Mouse (Mus musculus) frontal cortex, postnatal 36 days (tissue): ENCODE results near the gene Rexo4.

Source experiments
- DNase-seq, 2 experiments: peaks; one replicate each; pipeline ENCODE4 v3.0.0; 2022; ENCODE audit warnings: low spot score in 2 of 2

Gene Rexo4

DNA sequence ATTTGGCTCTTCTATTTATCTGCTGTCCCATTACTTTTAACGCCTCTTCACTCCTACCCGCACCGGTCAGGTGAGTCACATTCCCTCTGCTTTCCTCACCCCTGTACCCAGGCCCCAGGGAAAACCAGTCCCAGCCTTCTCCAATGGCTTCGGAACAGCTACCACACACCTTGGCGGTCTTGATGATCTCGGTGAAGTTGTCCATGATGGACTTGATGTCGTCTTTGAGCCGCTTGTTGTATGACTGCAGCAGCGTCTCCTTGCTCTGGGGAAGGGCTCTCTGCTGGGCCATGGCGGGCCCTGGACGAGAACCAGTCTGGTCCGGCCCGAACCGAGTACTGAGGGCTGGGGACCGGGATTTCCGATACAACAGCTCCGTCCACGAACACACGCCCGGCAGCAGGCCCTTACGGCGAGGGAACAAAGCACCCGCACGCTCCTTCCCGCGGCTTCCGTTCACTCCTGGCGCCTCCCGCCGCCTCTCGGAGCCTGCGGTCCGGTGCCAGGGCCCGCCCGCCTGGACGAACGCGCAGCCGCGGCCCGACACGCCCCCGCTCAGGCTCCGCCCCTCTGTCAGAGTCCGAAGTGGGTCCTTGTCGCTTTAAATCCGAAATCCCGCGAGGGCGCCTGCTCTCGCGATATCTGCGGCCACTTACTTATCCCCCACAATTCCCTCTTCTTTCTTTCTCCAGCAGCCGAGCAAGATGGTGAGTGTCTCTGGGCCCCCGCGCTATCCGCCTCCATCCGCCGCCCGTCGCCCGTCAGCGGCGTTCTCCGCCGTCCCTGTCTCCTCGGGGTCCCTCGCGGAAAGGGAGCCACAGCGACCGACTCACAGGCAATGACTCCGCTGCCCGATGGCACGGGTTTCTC lies 53.8 kb downstream of the Rexo4 start, which contains the start of the genes Med22 and Rpl7a:
Gene Med22, minus strand, starts transcription at position 554 of the 870 bp plus-strand sequence.
Gene Rpl7a, plus strand, starts transcription at position 641 of the 870 bp plus-strand sequence.
- peak; percentile 99 for DNase-seq

DNA sequence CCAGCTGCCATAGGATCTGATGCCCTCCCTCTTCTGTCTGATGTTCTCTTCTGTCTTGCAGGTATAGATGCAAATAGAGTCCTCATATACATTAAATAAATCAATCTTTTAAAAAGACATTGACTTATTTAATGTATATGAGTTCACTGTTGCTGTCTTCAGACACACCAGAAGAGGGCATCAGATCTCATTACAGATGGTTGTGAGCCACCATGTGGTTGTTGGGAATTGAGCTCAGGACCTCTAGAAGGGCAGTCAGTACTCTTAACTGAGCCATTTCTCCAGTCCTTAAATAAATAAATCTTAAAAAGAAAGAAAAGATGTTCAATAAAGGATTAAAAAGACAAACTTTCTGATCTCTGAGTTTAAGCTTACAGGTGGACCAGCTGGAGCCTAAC lies 54.8 kb downstream of the Rexo4 start:
- no peak for DNase-seq

DNA sequence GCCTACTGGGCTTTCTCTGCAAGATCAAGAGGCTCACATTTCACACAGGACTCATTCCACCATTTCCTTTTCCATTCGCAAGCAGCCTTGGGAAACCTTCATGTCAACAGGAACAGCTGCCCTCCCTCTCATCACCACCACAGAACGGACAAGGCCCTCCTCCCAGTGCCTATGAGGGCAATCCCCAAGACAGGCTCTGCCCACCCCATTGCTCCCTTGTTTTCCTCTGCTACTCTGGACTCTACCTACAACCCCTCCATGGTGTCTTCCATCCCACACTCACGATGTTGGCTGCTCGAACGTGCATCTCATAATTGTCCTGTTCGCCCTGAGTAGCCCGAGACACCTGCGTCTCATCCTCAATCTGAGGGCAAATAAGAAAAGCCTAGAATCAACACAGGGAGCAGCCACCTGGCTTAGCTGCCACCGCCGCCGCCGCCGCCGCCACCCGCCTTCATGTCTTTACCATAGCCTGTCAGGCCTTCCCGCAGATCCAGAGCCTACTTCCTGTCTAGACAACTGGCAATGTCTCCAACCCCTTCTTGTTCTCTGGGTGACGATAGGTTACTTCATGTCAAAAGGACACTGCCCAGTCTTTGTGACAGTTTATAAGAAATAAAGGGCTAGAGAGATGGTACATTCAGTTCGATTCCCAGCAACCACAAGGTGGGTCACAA lies 55.3 kb downstream of the Rexo4 start:
- DNase-seq: no peak

DNA sequence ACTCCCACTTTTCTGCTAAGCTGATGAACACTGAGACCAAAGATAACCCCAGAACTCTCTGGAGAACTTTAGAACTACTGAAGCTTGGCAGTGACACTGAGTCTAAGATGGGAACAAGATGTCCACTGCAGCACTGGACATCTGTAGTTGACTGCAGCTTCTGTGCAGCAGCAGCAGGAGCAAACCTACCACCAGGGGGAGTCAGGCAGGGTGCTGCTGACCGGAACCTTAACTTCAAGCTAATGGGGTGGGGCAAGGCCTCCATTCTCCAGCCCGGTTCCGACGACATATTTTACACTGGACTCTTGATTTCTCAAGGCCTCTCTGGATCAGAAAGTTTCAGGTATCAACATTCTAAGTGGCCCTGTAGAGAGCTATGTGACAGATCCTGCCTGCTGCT lies 57.1 kb downstream of the Rexo4 start:
- no peak for DNase-seq

DNA sequence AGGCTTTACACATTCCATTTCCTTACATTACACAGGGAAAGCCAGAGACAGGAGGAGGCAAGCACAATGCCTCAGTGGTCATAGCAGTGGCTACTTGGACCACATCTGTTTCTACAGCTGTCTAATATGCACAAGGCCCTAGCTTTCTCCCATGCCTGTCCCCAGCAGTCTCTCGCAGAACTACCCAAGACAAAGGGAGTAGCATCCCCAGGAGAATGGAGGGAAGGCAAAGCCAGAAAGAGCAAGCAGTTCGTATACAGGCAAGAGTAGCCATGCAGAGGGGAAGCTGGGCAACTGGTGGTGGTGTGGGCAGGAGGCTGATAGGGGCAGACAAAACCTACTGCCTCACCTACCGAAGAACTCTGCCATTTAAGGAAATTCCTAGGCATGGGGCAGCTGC lies 57.8 kb downstream of the Rexo4 start:
- no peak for DNase-seq

DNA sequence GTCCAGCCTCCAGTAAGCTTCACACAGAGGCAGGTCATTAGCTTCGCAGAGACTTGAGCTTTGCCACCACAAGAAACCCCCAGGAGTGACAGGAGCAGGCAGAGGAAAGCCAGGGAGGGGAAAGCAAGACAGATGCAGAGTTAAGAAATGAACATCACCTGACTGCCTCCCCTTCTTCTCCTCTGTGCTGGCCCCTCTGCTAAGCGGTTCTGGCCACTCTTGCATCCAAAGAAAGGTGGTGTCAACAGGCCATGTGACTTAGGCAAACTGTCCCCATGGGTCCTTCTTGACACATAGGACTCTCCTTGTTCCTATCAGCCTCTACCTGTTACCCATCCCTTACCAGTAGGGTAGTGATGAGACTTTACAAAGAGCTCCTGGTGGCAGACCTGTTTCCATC lies 58.2 kb downstream of the Rexo4 start:
- no peak for DNase-seq
